Mouse (Mus musculus): ENCODE data around the gene Bmpr1b.

DNA sequence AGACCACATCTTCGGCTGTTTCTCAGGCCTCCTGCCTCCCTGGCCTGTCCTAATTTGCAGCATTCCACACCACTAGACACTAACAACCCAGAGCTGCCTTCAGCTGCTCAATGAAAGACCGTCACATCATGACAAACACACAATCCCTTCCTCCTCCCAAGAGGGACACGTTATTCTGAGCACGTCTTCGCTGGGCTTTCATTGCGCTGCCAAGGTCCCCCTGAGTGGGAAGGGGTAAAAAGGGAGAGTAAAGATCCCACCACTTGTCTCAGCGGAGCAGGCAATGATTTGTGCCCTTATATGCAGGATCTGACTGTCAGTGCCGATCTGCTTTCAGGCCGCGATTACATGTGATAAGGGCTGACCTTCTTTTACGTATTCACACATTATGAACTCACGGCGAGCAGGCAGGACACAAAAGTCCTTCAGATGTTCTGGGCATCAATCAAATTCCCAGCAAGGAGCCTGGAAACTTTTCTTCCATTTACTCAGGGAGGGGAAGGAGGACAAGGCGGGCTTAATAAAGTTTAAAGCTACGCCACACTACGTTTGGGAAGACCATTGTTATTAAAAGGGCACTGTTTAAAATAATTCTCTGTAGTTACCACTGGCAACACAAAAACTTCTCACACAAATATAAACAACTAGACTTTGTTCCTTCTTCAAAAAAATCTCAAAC is 232.5 kb downstream of the Bmpr1b start:
- TF ChIP-seq POLR2A (IDR thresholded peaks at IDR 0.05; ENCODE audit: borderline replicate concordance, control insufficient read depth, low read depth, low read length), result no peak
- TF ChIP-seq CTCF (IDR thresholded peaks at IDR 0.05; ENCODE audit: control insufficient read depth, insufficient read depth, low read length), result no peak
